In genomic region chr7:44586518-44586917, GRCm38 (mm10) we compare ENCODE assay signal across 9 mouse cellular contexts. TPM values are rescaled to one million over a fixed set of nuclear protein-coding genes. Genes with fewer than 3 reads are reported as not detected.
A peak's percentile ranks its signal among the peaks of the same experiment; 100 is the strongest.
DNase-seq lines count a peak whose midpoint lies in the region; ATAC-seq and TF ChIP-seq lines count a peak whose summit lies in the region.
"Had no signal": no experiment of that assay in that cellular context is flagged by ENCODE, and none has a peak within 500 bp of the region (broad histone marks: within the 10 kb centered on the region; RNA-seq: fewer than 3 reads in every experiment).

No protein-coding gene starts in this region.

- H3K9me3 ChIP-seq in ES-Bruce4 (replicated peaks; ENCODE audit: control insufficient read depth, insufficient read depth, low read length, poor library complexity, severe bottlenecking): no peaks in the 10 kb centered on the region
- no peaks in the 10 kb centered on the region for H3K9me3 ChIP-seq in forebrain, embryonic 16.5 days (ENCODE audit: control insufficient read depth, low read length)

- 12% methylated on average over 19 of the region's 19 CpGs for WGBS in forebrain, embryonic 16.5 days
- 6% methylated on average over 19 of the region's 19 CpGs for WGBS in olfactory bulb, adult 2 months

- TF ChIP-seq CTCF in ES-Bruce4 (IDR thresholded peaks at IDR 0.05; ENCODE audit: low read depth, low read length): no peak
- no peak for TF ChIP-seq CTCF in olfactory bulb, adult 2 months (IDR thresholded peaks at IDR 0.05; ENCODE audit: insufficient read depth, low read depth, low read length)

- H3K4me3 ChIP-seq in ES-Bruce4 (ENCODE audit: low read depth, low read length): peak overlapping the region; percentile 13
- peak overlapping the region; percentile 67 for H3K4me3 ChIP-seq in forebrain, embryonic 16.5 days (replicated peaks; ENCODE audit: low read length)
- H3K4me3 ChIP-seq in olfactory bulb, adult 2 months (ENCODE audit: insufficient read depth, low read depth, low read length): peak overlapping the region; percentile 90

- TF ChIP-seq EP300 in ES-Bruce4 (IDR thresholded peaks at IDR 0.05; ENCODE audit: insufficient read depth, low read depth, low read length): no peak

- no peaks in the 10 kb centered on the region for H3K36me3 ChIP-seq in ES-Bruce4 (ENCODE audit: control insufficient read depth, insufficient read depth, low read length, poor library complexity, severe bottlenecking)
- no peaks in the 10 kb centered on the region for H3K36me3 ChIP-seq in forebrain, embryonic 16.5 days (ENCODE audit: control insufficient read depth, insufficient read depth)

- H3K4me1 ChIP-seq in ES-Bruce4 (ENCODE audit: control insufficient read depth, insufficient read depth, low read length): no peaks in the 10 kb centered on the region
- peaks cover 38% of the 10 kb centered on the region for H3K4me1 ChIP-seq in forebrain, embryonic 16.5 days (replicated peaks; ENCODE audit: control insufficient read depth, insufficient read depth, low read length)
- peaks cover 33% of the 10 kb centered on the region for H3K4me1 ChIP-seq in olfactory bulb, adult 2 months (ENCODE audit: control insufficient read depth, insufficient read depth, low read length)

- peak overlapping the region; percentile 96 for H3K4me2 ChIP-seq in forebrain, embryonic 16.5 days (ENCODE audit: low read length)

- peak; percentile 85 for DNase-seq in cerebellum, adult 11-12 months
- peak; percentile 69 to 79 for DNase-seq in left cerebral cortex, postnatal 14 days (ENCODE audit: low spot score in 2 of 2)
- no peak for DNase-seq in adrenal gland, adult 8-10 months
- DNase-seq in lung, adult 18-20 months: no peak

- H3K9ac ChIP-seq in ES-Bruce4 (ENCODE audit: low read depth, poor library complexity, severe bottlenecking): 0 out of 2 replicates have a peak overlapping the region, but pooled peaks have one; percentile 37
- peak overlapping the region; percentile 58 for H3K9ac ChIP-seq in forebrain, embryonic 16.5 days (replicated peaks; ENCODE audit: low read depth, low read length)

- no peak for TF ChIP-seq POLR2A in ES-Bruce4 (IDR thresholded peaks at IDR 0.05; ENCODE audit: insufficient read depth, low read length)
- no peak; the same call in none of the 2 replicates for TF ChIP-seq POLR2A in olfactory bulb, adult 2 months (IDR thresholded peaks at IDR 0.05; ENCODE audit: insufficient read depth, low read depth, low read length)

- no peak for ATAC-seq in cerebellum, adult (ENCODE audit: insufficient number of reproducible peaks, low FRiP score, low TSS enrichment)
- peak; percentile 17; the same call in 1 of the 2 replicates for ATAC-seq in forebrain, embryonic 16.5 days

- no peaks in the 10 kb centered on the region for H3K27me3 ChIP-seq in ES-Bruce4 (ENCODE audit: control insufficient read depth, insufficient read depth, low read length, poor library complexity, severe bottlenecking)
- H3K27me3 ChIP-seq in forebrain, embryonic 16.5 days (replicated peaks; ENCODE audit: control insufficient read depth, insufficient read depth, low read length): peaks cover 15% of the 10 kb centered on the region

- no peak overlapping the region for H3K27ac ChIP-seq in ES-Bruce4 (ENCODE audit: insufficient read depth, low read length)
- peak overlapping the region; percentile 5; the same call in 1 of the 2 replicates for H3K27ac ChIP-seq in forebrain, embryonic 16.5 days (ENCODE audit: low read length)
- H3K27ac ChIP-seq in olfactory bulb, adult 2 months (ENCODE audit: insufficient read depth, low read depth, low read length): peak overlapping the region; percentile 96

- intact Hi-C loops in left cerebral cortex, postnatal 14 days (cut with DNase I): loop anchor here (5.0 kb wide), 1 partner anchor 56 kb away; no protein-coding TSS in a partner anchor

RNA-seq across cellular contexts. Expression of gene Kcnc3, which starts 3.9 kb away (rescaled TPM):
- 12.3 and 15.5 TPM in 2 replicates for polyA plus RNA-seq in ES-Bruce4 (2011; ENCODE audit: insufficient read depth, insufficient read length, low read depth, missing spikeins)
- 2.8 and 4.0 TPM in 2 replicates for polyA plus RNA-seq in forebrain, embryonic 16.5 days (2015; fragmentation: Nextera tagmentation; extraction: Ambion mirVana)
- 10 to 100 TPM; 74.2 to 75.5 TPM for total RNA-seq in left cerebral cortex, postnatal 14 days (2021)
- not detected in 2 replicates for polyA plus RNA-seq in olfactory bulb, adult 2 months (2012; ENCODE audit: insufficient read depth, insufficient read length, low replicate concordance, missing spikeins)
- 10 to 100 TPM in 1 of 4 experiments, 1 to 10 TPM in 3; 4.7 to 11.1 (median 7.8) TPM for total RNA-seq in adrenal gland, adult 8-10 months (2022)

RNA-seq across cellular contexts. Expression of gene Napsa, which starts 14.3 kb away (rescaled TPM):
- 0.97 and 1.1 TPM in 2 replicates for polyA plus RNA-seq in ES-Bruce4 (2011; ENCODE audit: insufficient read depth, insufficient read length, low read depth, missing spikeins)
- polyA plus RNA-seq in forebrain, embryonic 16.5 days (2015; fragmentation: Nextera tagmentation; extraction: Ambion mirVana): 0.42 and 1.4 TPM in 2 replicates
- total RNA-seq in left cerebral cortex, postnatal 14 days (2021): not detected
- not detected in 2 replicates for polyA plus RNA-seq in olfactory bulb, adult 2 months (2012; ENCODE audit: insufficient read depth, insufficient read length, low replicate concordance, missing spikeins)
- 1 to 10 TPM in 3 of 4 experiments, under 1 TPM in 1; 1.00 to 2.0 (median 1.5) TPM for total RNA-seq in adrenal gland, adult 8-10 months (2022)

RNA-seq across cellular contexts. Expression of gene Nr1h2, which starts 32.8 kb away (rescaled TPM):
- 67.6 and 95.7 TPM in 2 replicates for polyA plus RNA-seq in ES-Bruce4 (2011; ENCODE audit: insufficient read depth, insufficient read length, low read depth, missing spikeins)
- 69.8 and 80.2 TPM in 2 replicates for polyA plus RNA-seq in forebrain, embryonic 16.5 days (2015; fragmentation: Nextera tagmentation; extraction: Ambion mirVana)
- total RNA-seq in left cerebral cortex, postnatal 14 days (2021): 10 to 100 TPM; 51.0 to 60.7 TPM
- polyA plus RNA-seq in olfactory bulb, adult 2 months (2012; ENCODE audit: insufficient read depth, insufficient read length, low replicate concordance, missing spikeins): not detected in 2 replicates
- total RNA-seq in adrenal gland, adult 8-10 months (2022): 100 to 1,000 TPM in 3 of 4 experiments, 10 to 100 TPM in 1; 94.3 to 153 (median 129) TPM

RNA-seq across cellular contexts. Expression of gene Pold1, which starts 37.9 kb away (rescaled TPM):
- polyA plus RNA-seq in ES-Bruce4 (2011; ENCODE audit: insufficient read depth, insufficient read length, low read depth, missing spikeins): 81.9 and 86.6 TPM in 2 replicates
- 46.1 and 48.0 TPM in 2 replicates for polyA plus RNA-seq in forebrain, embryonic 16.5 days (2015; fragmentation: Nextera tagmentation; extraction: Ambion mirVana)
- 1 to 10 TPM; 4.2 to 7.0 TPM for total RNA-seq in left cerebral cortex, postnatal 14 days (2021)
- not detected in 2 replicates for polyA plus RNA-seq in olfactory bulb, adult 2 months (2012; ENCODE audit: insufficient read depth, insufficient read length, low replicate concordance, missing spikeins)
- 10 to 100 TPM; 10.9 to 18.6 (median 15.9) TPM for total RNA-seq in adrenal gland, adult 8-10 months (2022)

RNA-seq across cellular contexts. Expression of gene Spib, which starts 54.6 kb away (rescaled TPM):
- polyA plus RNA-seq in ES-Bruce4 (2011; ENCODE audit: insufficient read depth, insufficient read length, low read depth, missing spikeins): 1.4 and 2.4 TPM in 2 replicates
- not detected in 2 replicates for polyA plus RNA-seq in forebrain, embryonic 16.5 days (2015; fragmentation: Nextera tagmentation; extraction: Ambion mirVana)
- total RNA-seq in left cerebral cortex, postnatal 14 days (2021): under 1 TPM in 1 of 2 experiments, not detected in 1; 0.15 TPM
- not detected in 2 replicates for polyA plus RNA-seq in olfactory bulb, adult 2 months (2012; ENCODE audit: insufficient read depth, insufficient read length, low replicate concordance, missing spikeins)
- total RNA-seq in adrenal gland, adult 8-10 months (2022): under 1 TPM; 0.32 to 0.77 (median 0.43) TPM
- total RNA-seq: common myeloid progenitor, adult 5-6 weeks had no signal

Comparison
In these comparisons a context has a peak if more than half of its experiments do, and no peak if none do; other contexts are left out.
1. DNase-seq: peak in cerebellum, adult 11-12 months (single experiment) and left cerebral cortex, postnatal 14 days (2 of 2); none in adrenal gland, adult 8-10 months (single experiment) and lung, adult 18-20 months (0 of 2).
2. H3K4me3 ChIP-seq: peak in every context shown above with its lines; median percentile 90 in olfactory bulb, adult 2 months; 67 in forebrain, embryonic 16.5 days; 13 in ES-Bruce4.